Mouse (Mus musculus) cortical plate, adult 2 months (tissue): ENCODE results near the gene Ppp3cb. TPM values are rescaled to one million over a fixed set of nuclear protein-coding genes. Genes with fewer than 3 reads are reported as not detected.
A peak's percentile ranks its signal among the peaks of the same experiment; 100 is the strongest.
"Not testable (repeated sequence)": the region's sequence is repeated elsewhere in the genome, so short reads cannot be mapped to it uniquely, and the experiment has no call there.

Experiments
- H3K27ac ChIP-seq: fragments of 200-500 bp; 2 replicates; pipeline ENCODE4 v1.5.1; 2012; ENCODE audit warnings: low read length, control low read depth, inconsistent platforms; ENCODE audit not compliant: insufficient read depth
- H3K4me1 ChIP-seq: fragments of 200-500 bp; 2 replicates; pipeline ENCODE4 v1.6.1; 2011; ENCODE audit warnings: low read length; ENCODE audit not compliant: control insufficient read depth, insufficient read depth
- H3K4me3 ChIP-seq: fragments of 200-500 bp; 2 replicates; pipeline ENCODE4 v1.5.1; 2011; ENCODE audit warnings: mild to moderate bottlenecking, low read length, control low read depth; ENCODE audit not compliant: insufficient read depth
- CTCF ChIP-seq: fragments of 200-500 bp; IDR thresholded peaks from 2 replicates; pipeline ENCODE4 v1.5.1; 2011; ENCODE audit warnings: mild to moderate bottlenecking, control low read depth, low read length; ENCODE audit not compliant: insufficient read depth; ENCODE audit errors: extremely low read depth
- POLR2A ChIP-seq: fragments of 200-500 bp; IDR thresholded peaks from 2 replicates; pipeline ENCODE4 v1.6.1; 2011; ENCODE audit warnings: mild to moderate bottlenecking, low read length, control low read depth; ENCODE audit not compliant: insufficient read depth; ENCODE audit errors: extremely low read depth
- polyA plus RNA-seq: library from polyadenylated mRNA; depleted of rRNA; stranded (reverse); fragments of >200 nt; gene quantifications from 2 replicates; pipeline ENCODE4 v1.2.3, GENCODE M21; 2012; rRNA removed

Gene Ppp3cb
- polyA plus RNA-seq, result 162 and 167 TPM in 2 replicates

GRCm38 (mm10) chr14:20546415-20546814, at the start of gene Ppp3cb:
Gene Ppp3cb (minus strand): TSS chr14:20546573.
- Histone ChIP-seq H3K4me3 (peak within 1 kb of the TSS; percentile 92), H3K4me1 (no peaks in the 10 kb centered on the region; the same call in 1 of the 2 replicates), H3K27ac (peak within 1 kb of the TSS; percentile 95)
- no peak for TF ChIP-seq CTCF
- peak; percentile 45; the same call in 1 of the 2 replicates for TF ChIP-seq POLR2A

- no peak for TF ChIP-seq CTCF
- no peak for TF ChIP-seq POLR2A
- H3K4me1 ChIP-seq, result peaks cover 5% of the 10 kb centered on the region; the same call in 1 of the 2 replicates
- H3K4me3 ChIP-seq, result no peak overlapping the region
- H3K27ac ChIP-seq, result peak overlapping the region; percentile 93
Measured at GRCm38 (mm10) chr14:20595781-20596180, 49.4 kb upstream of the Ppp3cb start.

GRCm38 (mm10) chr14:20587458-20587857, 41.1 kb upstream of the Ppp3cb start:
- H3K27ac ChIP-seq, result no peak overlapping the region
- no peak for TF ChIP-seq POLR2A
- TF ChIP-seq CTCF, result no peak
- no peaks in the 10 kb centered on the region for H3K4me1 ChIP-seq
- no peak overlapping the region for H3K4me3 ChIP-seq

- Histone ChIP-seq H3K4me1 (no peaks in the 10 kb centered on the region), H3K4me3 (no peak overlapping the region), H3K27ac (no peak overlapping the region)
- TF ChIP-seq POLR2A, result no peak
- TF ChIP-seq CTCF, result no peak
Measured at GRCm38 (mm10) chr14:20578822-20579407, 32.5 kb upstream of the Ppp3cb start.

GRCm38 (mm10) chr14:20576179-20576578, 29.8 kb upstream of the Ppp3cb start:
- no peaks in the 10 kb centered on the region for H3K4me1 ChIP-seq
- H3K27ac ChIP-seq, result no peak overlapping the region
- TF ChIP-seq CTCF (peak; percentile 84), POLR2A (no peak)
- H3K4me3 ChIP-seq, result no peak overlapping the region

GRCm38 (mm10) chr14:20573196-20573595, 26.8 kb upstream of the Ppp3cb start:
- H3K4me3 ChIP-seq, H3K4me1 ChIP-seq: not testable (repeated sequence)

GRCm38 (mm10) chr14:20565256-20566021, 19.1 kb upstream of the Ppp3cb start:
- TF ChIP-seq POLR2A, result no peak
- TF ChIP-seq CTCF, result no peak
- Histone ChIP-seq H3K4me3 (no peak overlapping the region), H3K27ac (no peak overlapping the region), H3K4me1 (no peaks in the 10 kb centered on the region)

More at GRCm38 (mm10) chr14:20573196-20573595, 26.8 kb upstream of the Ppp3cb start:
- not testable (repeated sequence) for H3K27ac ChIP-seq

GRCm38 (mm10) chr14:20564692-20565091, 18.3 kb upstream of the Ppp3cb start:
- Histone ChIP-seq H3K4me3 (no peak overlapping the region), H3K27ac (no peak overlapping the region), H3K4me1 (no peaks in the 10 kb centered on the region)
- TF ChIP-seq POLR2A (no peak), CTCF (0 out of 2 replicates have a peak, but pooled peaks have one; percentile 11)

- H3K4me1 ChIP-seq, result no peaks in the 10 kb centered on the region
- no peak overlapping the region for H3K27ac ChIP-seq
- no peak overlapping the region for H3K4me3 ChIP-seq
- TF ChIP-seq POLR2A, result no peak
Measured at GRCm38 (mm10) chr14:20561897-20562296, 15.5 kb upstream of the Ppp3cb start.

GRCm38 (mm10) chr14:20550136-20550535, 3.8 kb upstream of the Ppp3cb start:
- Histone ChIP-seq H3K4me3 (no peak overlapping the region), H3K4me1 (no peaks in the 10 kb centered on the region; the same call in 1 of the 2 replicates), H3K27ac (no peak overlapping the region)
- no peak for TF ChIP-seq POLR2A
- no peak for TF ChIP-seq CTCF
